Mouse (Mus musculus): ENCODE results near the gene Amdhd2. TPM values are rescaled to one million over a fixed set of nuclear protein-coding genes. Genes with fewer than 3 reads are reported as not detected.

Amdhd2 gene
- polyA plus RNA-seq, 1 experiment = 58.3 TPM

- no peak for DNase-seq
- Histone ChIP-seq H3K4me3 (replicated peaks; ENCODE audit: extremely low read depth, low read depth, low read length) (peak overlapping the region; percentile 92), H3K4me1 (ENCODE audit: control insufficient read depth, insufficient read depth, low read length) (peaks cover 7% of the 10 kb centered on the region)
- TF ChIP-seq CTCF (IDR thresholded peaks at IDR 0.05; ENCODE audit: insufficient read depth, low read length) (no peak), POLR2A (IDR thresholded peaks at IDR 0.05; ENCODE audit: borderline replicate concordance, extremely low read depth, low read depth, low read length) (no peak)
- 7% methylated on average over 17 of the region's 17 CpGs for WGBS
Observed at GRCm38 (mm10) chr17:24162584-24163175, 886 bp downstream of the Amdhd2 start.

- Histone ChIP-seq H3K4me1 (ENCODE audit: control insufficient read depth, insufficient read depth, low read length) (peaks cover 7% of the 10 kb centered on the region), H3K4me3 (replicated peaks; ENCODE audit: extremely low read depth, low read depth, low read length) (no peak overlapping the region)
- peak; percentile 39 for DNase-seq
- WGBS = 59% methylated on average over 5 of the region's 5 CpGs
- no peak for TF ChIP-seq POLR2A (IDR thresholded peaks at IDR 0.05; ENCODE audit: borderline replicate concordance, extremely low read depth, low read depth, low read length)
- no peak for TF ChIP-seq CTCF (IDR thresholded peaks at IDR 0.05; ENCODE audit: insufficient read depth, low read length)
Observed at GRCm38 (mm10) chr17:24161466-24161865, 2.1 kb downstream of the Amdhd2 start.

- TF ChIP-seq POLR2A (IDR thresholded peaks at IDR 0.05; ENCODE audit: borderline replicate concordance, extremely low read depth, low read depth, low read length) (no peak), CTCF (IDR thresholded peaks at IDR 0.05; ENCODE audit: insufficient read depth, low read length) (no peak)
- WGBS = 94% methylated on average over 4 of the region's 4 CpGs
- no peak for DNase-seq
Observed at GRCm38 (mm10) chr17:24157526-24157925, 6.0 kb downstream of the Amdhd2 start.

GRCm38 (mm10) chr17:24157121-24157520 is 6.4 kb downstream of the Amdhd2 start:
- peaks cover 3% of the 10 kb centered on the region; the same call in 1 of the 2 replicates for H3K4me1 ChIP-seq (ENCODE audit: control insufficient read depth, insufficient read depth, low read length)
- no peak overlapping the region for H3K4me3 ChIP-seq (replicated peaks; ENCODE audit: extremely low read depth, low read depth, low read length)
- no peak for DNase-seq
- TF ChIP-seq POLR2A (IDR thresholded peaks at IDR 0.05; ENCODE audit: borderline replicate concordance, extremely low read depth, low read depth, low read length) = no peak
- TF ChIP-seq CTCF (IDR thresholded peaks at IDR 0.05; ENCODE audit: insufficient read depth, low read length) = no peak
- 86% methylated on average over 6 of the region's 6 CpGs for WGBS

More at GRCm38 (mm10) chr17:24157526-24157925, 6.0 kb downstream of the Amdhd2 start:
- Histone ChIP-seq H3K4me1 (ENCODE audit: control insufficient read depth, insufficient read depth, low read length) (peaks cover 4% of the 10 kb centered on the region), H3K4me3 (replicated peaks; ENCODE audit: extremely low read depth, low read depth, low read length) (no peak overlapping the region)

- no peak for DNase-seq
- WGBS = 85% methylated on average over 3 of the region's 3 CpGs
- TF ChIP-seq POLR2A (IDR thresholded peaks at IDR 0.05; ENCODE audit: borderline replicate concordance, extremely low read depth, low read depth, low read length) (no peak), CTCF (IDR thresholded peaks at IDR 0.05; ENCODE audit: insufficient read depth, low read length) (no peak)
- Histone ChIP-seq H3K4me3 (replicated peaks; ENCODE audit: extremely low read depth, low read depth, low read length) (no peak overlapping the region), H3K4me1 (ENCODE audit: control insufficient read depth, insufficient read depth, low read length) (0 out of 2 replicates have a peak, but pooled peaks cover 3% of the 10 kb centered on the region)
Observed at GRCm38 (mm10) chr17:24156394-24156793, 7.2 kb downstream of the Amdhd2 start.

GRCm38 (mm10) chr17:24155742-24156141 is 7.8 kb downstream of the Amdhd2 start:
- H3K4me1 ChIP-seq (ENCODE audit: control insufficient read depth, insufficient read depth, low read length) = 0 out of 2 replicates have a peak, but pooled peaks cover 3% of the 10 kb centered on the region
- 94% methylated on average over 9 of the region's 9 CpGs for WGBS
- DNase-seq = no peak
- TF ChIP-seq POLR2A (IDR thresholded peaks at IDR 0.05; ENCODE audit: borderline replicate concordance, extremely low read depth, low read depth, low read length) = no peak
- TF ChIP-seq CTCF (IDR thresholded peaks at IDR 0.05; ENCODE audit: insufficient read depth, low read length) = no peak
- H3K4me3 ChIP-seq (replicated peaks; ENCODE audit: extremely low read depth, low read depth, low read length) = no peak overlapping the region

GRCm38 (mm10) chr17:24154463-24154862 is 9.1 kb downstream of the Amdhd2 start:
- no peak for TF ChIP-seq CTCF (IDR thresholded peaks at IDR 0.05; ENCODE audit: insufficient read depth, low read length)
- TF ChIP-seq POLR2A (IDR thresholded peaks at IDR 0.05; ENCODE audit: borderline replicate concordance, extremely low read depth, low read depth, low read length) = no peak
- 44% methylated on average over 3 of the region's 3 CpGs for WGBS
- peak; percentile 38 for DNase-seq
- no peak overlapping the region for H3K4me3 ChIP-seq (replicated peaks; ENCODE audit: extremely low read depth, low read depth, low read length)
- 0 out of 2 replicates have a peak, but pooled peaks cover 3% of the 10 kb centered on the region for H3K4me1 ChIP-seq (ENCODE audit: control insufficient read depth, insufficient read depth, low read length)

- Histone ChIP-seq H3K4me3 (replicated peaks; ENCODE audit: extremely low read depth, low read depth, low read length) (peak overlapping the region; percentile 32), H3K4me1 (ENCODE audit: control insufficient read depth, insufficient read depth, low read length) (0 out of 2 replicates have a peak, but pooled peaks cover 3% of the 10 kb centered on the region)
- no peak for TF ChIP-seq POLR2A (IDR thresholded peaks at IDR 0.05; ENCODE audit: borderline replicate concordance, extremely low read depth, low read depth, low read length)
- TF ChIP-seq CTCF (IDR thresholded peaks at IDR 0.05; ENCODE audit: insufficient read depth, low read length) = peak; percentile 77
- DNase-seq = peak; percentile 82
- under 1% methylated on average over 26 of the region's 26 CpGs for WGBS
Observed at GRCm38 (mm10) chr17:24151890-24152563, 11.5 kb downstream of the Amdhd2 start.

- 13% methylated on average over 7 of the region's 7 CpGs for WGBS
- TF ChIP-seq POLR2A (IDR thresholded peaks at IDR 0.05; ENCODE audit: borderline replicate concordance, extremely low read depth, low read depth, low read length) = no peak
- TF ChIP-seq CTCF (IDR thresholded peaks at IDR 0.05; ENCODE audit: insufficient read depth, low read length) = no peak
- no peak for DNase-seq
- Histone ChIP-seq H3K4me3 (replicated peaks; ENCODE audit: extremely low read depth, low read depth, low read length) (no peak overlapping the region), H3K4me1 (ENCODE audit: control insufficient read depth, insufficient read depth, low read length) (0 out of 2 replicates have a peak, but pooled peaks cover 3% of the 10 kb centered on the region)
Observed at GRCm38 (mm10) chr17:24151382-24151781, 12.2 kb downstream of the Amdhd2 start.
